Mouse (Mus musculus) cerebellum, adult 2 months (tissue): ENCODE results near the gene Natd1.

Experiments used
- CTCF ChIP-seq: fragments of 200-500 bp; IDR thresholded peaks from 2 replicates; pipeline ENCODE4 v1.5.1; 2011; ENCODE audit warnings: low read depth, mild to moderate bottlenecking, control low read depth, low read length, moderate library complexity, borderline replicate concordance; ENCODE audit not compliant: insufficient read depth
- POLR2A ChIP-seq: fragments of 200-500 bp; IDR thresholded peaks from 2 replicates; pipeline ENCODE4 v1.6.1; 2011; ENCODE audit warnings: low read length, control low read depth, borderline replicate concordance; ENCODE audit not compliant: insufficient read depth

- TF ChIP-seq CTCF (no peak; the same call in 1 of the 2 replicates), POLR2A (no peak)
Measured at GRCm38 (mm10) chr11:60905407-60906120, 9.0 kb downstream of the Natd1 start.
